Mouse (Mus musculus) erythroblast, embryonic 14.5 days (primary cell): ENCODE measurements around the gene Galnt9. TPM values are rescaled to one million over a fixed set of nuclear protein-coding genes. Genes with fewer than 3 reads are reported as not detected.

ENCODE experiments used
- H3K27me3 ChIP-seq: 2 replicates; pipeline ENCODE4 v1.6.1; 2012; ENCODE audit warnings: inconsistent platforms; ENCODE audit not compliant: control insufficient read depth
- H3K36me3 ChIP-seq: 2 replicates; pipeline ENCODE4 v1.6.1; 2012; ENCODE audit warnings: mild to moderate bottlenecking, inconsistent platforms; ENCODE audit not compliant: control insufficient read depth
- H3K4me1 ChIP-seq: 2 replicates; pipeline ENCODE4 v1.6.1; 2012; ENCODE audit warnings: inconsistent platforms; ENCODE audit not compliant: control insufficient read depth
- H3K4me3 ChIP-seq: replicated peaks from 2 replicates; pipeline ENCODE3; 2012; ENCODE audit warnings: moderate library complexity, mild to moderate bottlenecking, inconsistent platforms
- H3K9me3 ChIP-seq: 2 replicates; pipeline ENCODE4 v1.6.1; 2012; ENCODE audit warnings: low read length, inconsistent platforms, mixed read lengths; ENCODE audit not compliant: control insufficient read depth
- GATA1 ChIP-seq: IDR thresholded peaks from 2 replicates; pipeline ENCODE4 v1.6.1; 2012; ENCODE audit warnings: low read length, inconsistent platforms, mixed read lengths
- TAL1 ChIP-seq: IDR thresholded peaks from 3 replicates; pipeline ENCODE4 v1.6.1; 2012; ENCODE audit warnings: low read length, inconsistent platforms, mixed read lengths
- polyA plus RNA-seq: library from polyadenylated mRNA; stranded (reverse); fragments of >175 nt; gene quantifications from 2 replicates; pipeline ENCODE4 v1.2.3, GENCODE M21; 2012

Galnt9 gene
- polyA plus RNA-seq, 1 experiment = 0.04 TPM

DNA sequence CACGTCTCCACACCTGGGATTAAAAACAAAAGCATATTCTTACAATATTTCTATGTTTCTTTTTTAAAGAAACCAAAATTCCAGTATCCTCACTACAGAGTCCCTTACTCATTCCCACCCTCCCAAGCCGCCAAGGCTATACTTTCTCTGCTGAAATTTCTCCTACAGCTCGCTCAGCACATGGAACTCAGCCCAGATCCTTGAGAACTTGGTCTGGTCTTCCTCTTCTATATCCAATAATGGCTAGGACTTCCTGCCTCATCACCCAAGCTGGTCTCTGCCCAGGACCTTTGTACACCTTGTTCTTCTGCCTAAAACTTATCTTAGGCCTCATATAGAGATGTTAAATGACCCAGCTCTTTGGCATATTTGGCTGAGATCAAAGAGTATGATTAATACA, 37.3 kb upstream of the Galnt9 start:
- Histone ChIP-seq H3K36me3 (no peaks in the 10 kb centered on the region), H3K4me1 (no peaks in the 10 kb centered on the region), H3K27me3 (no peaks in the 10 kb centered on the region), H3K9me3 (no peaks in the 10 kb centered on the region), H3K4me3 (no peak overlapping the region)
- no peak for TF ChIP-seq TAL1
- TF ChIP-seq GATA1 = no peak

DNA sequence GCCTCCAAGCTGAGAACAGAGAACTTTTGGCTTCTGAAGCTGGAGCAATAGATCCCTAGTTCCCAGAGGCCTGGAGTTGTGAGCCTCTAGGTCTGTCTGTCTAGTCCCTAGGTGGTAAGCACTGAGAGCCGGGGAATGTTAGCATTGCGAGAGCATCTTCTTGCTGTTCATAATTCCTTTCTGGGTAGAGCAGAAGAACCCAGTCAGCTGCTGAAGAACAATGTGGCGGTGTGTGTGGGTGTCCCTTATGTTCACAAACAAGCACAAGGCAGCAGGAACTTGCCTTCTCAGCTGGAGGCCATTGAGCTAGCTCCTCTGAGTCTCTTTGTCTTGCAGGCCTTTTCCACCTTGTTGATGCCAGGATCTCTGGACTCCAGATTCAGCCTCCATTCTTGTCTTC, 36.2 kb upstream of the Galnt9 start:
- no peaks in the 10 kb centered on the region for H3K27me3 ChIP-seq
- no peaks in the 10 kb centered on the region for H3K36me3 ChIP-seq
- H3K4me3 ChIP-seq = no peak overlapping the region
- H3K9me3 ChIP-seq = no peaks in the 10 kb centered on the region
- TF ChIP-seq TAL1 (no peak), GATA1 (no peak)
- no peaks in the 10 kb centered on the region for H3K4me1 ChIP-seq

DNA sequence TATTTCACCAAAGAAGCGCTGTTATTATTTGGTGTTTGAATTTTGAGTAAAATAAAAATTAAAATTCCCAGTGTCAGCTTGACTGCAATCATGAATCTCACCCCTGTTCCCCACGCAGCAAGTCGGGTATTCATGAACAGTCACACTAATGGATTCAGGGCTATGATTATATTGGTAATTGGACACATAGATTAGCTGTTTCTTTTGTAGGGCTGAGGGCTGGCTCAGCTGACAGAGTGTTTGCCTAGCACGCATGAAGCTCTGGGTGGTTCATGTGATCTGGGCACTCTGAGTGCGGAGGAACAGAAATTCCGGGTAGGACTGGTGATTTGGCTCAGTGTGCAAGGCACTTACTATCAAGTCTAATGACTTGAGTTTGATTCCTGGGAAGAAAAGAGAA, 33.8 kb upstream of the Galnt9 start:
- TF ChIP-seq TAL1 (no peak), GATA1 (no peak)
- Histone ChIP-seq H3K9me3 (no peaks in the 10 kb centered on the region), H3K4me3 (no peak overlapping the region), H3K27me3 (no peaks in the 10 kb centered on the region), H3K4me1 (no peaks in the 10 kb centered on the region), H3K36me3 (no peaks in the 10 kb centered on the region)

DNA sequence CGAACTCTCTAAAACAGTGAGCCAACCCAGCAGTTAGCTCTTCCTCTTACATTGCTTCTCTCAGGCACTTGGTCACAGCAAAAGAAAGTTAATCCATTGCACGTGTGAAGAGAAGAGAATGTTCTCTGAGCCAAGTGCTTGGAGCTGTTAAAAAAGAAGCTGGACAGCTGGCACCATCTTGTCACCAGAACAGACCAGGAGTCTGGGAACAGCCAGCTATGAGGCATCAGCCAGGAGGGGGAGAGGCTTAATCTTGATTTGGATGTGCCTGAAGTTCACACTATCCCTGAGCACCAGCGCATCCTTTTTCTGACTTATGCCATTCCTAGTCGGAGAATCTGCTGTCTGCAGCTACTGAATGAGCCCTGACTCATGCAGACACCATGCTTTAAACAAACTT, 30.4 kb upstream of the Galnt9 start:
- no peaks in the 10 kb centered on the region for H3K27me3 ChIP-seq
- no peaks in the 10 kb centered on the region for H3K36me3 ChIP-seq
- no peaks in the 10 kb centered on the region for H3K9me3 ChIP-seq
- no peak overlapping the region for H3K4me3 ChIP-seq
- TF ChIP-seq GATA1 (no peak), TAL1 (no peak)
- no peaks in the 10 kb centered on the region for H3K4me1 ChIP-seq

DNA sequence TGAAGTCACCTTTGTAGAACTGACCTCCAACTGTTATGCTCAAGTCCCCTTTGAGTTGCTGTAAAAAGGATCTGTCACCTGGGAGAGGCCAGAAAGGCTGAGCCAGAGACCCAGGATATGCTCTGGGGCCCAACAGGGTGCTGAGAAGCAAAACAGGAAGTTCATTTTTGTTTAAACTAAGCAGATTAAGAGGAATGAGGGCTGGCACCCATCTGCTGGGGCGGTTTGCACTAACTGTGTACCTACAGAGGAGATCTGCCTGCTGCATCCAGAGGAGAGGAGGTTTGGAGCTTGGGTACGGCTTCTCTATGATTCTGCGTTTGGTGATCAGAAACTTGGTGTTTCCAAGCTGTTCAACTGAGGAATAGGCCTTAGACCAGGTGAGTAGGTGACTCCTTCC, 29.5 kb upstream of the Galnt9 start:
- Histone ChIP-seq H3K4me1 (no peaks in the 10 kb centered on the region), H3K36me3 (no peaks in the 10 kb centered on the region), H3K27me3 (no peaks in the 10 kb centered on the region), H3K9me3 (no peaks in the 10 kb centered on the region), H3K4me3 (no peak overlapping the region)
- no peak for TF ChIP-seq TAL1
- TF ChIP-seq GATA1 = no peak

DNA sequence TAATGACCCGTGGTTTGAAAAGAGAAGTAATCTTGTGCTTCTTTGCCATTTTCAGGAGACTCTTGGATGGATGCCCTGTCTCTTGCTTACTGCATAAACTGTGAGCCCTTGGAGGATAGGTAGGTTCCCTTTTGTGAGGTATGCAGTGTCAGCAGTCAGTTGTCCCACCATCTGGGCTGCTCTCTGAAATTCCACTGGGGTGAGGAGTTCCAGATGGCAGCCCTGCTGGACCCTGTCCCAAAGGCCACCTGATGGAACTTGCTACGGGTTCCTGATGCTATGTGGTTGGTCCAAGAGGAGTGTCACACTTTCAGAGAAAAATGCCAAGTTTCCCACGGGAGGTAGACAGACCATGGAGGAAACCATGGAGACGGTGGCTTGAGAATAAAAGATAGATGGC, 27.8 kb upstream of the Galnt9 start:
- no peak overlapping the region for H3K4me3 ChIP-seq
- no peaks in the 10 kb centered on the region for H3K9me3 ChIP-seq
- TF ChIP-seq TAL1 (no peak), GATA1 (no peak)
- no peaks in the 10 kb centered on the region for H3K36me3 ChIP-seq
- H3K4me1 ChIP-seq = no peaks in the 10 kb centered on the region
- no peaks in the 10 kb centered on the region for H3K27me3 ChIP-seq

DNA sequence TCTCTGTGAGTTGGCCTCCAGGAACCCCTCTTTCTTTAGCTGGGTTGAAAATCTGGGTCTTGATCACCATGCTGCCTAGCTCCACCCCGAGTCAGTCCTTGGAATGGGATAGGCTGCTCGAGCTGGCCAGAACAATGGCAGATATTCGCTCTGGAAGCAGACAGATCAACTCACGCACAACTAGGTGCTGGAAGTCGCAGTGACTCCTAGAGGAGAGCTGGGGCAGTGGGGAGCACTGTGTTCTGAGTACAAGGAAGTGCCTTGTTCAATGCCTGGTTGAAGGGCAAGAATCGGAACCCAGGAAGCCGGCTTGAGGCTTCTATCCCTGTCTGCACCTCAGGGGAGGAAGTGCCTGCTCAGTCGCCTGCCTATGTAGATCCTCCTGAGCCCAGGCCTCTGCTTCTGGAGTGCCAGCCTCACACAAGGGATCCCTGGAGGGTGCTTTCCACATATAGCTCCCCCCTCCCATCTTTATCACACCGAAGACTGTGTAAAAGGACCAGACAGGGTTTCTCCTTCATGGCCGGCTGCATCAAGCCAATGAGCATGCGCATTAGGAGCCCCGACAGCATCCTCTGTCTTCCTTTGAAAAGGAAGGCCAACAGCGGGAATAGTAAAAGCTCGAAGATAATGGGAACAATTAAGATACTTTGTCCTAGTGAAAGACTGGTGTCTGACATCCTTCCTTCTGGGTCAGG, 25.9 kb upstream of the Galnt9 start:
- H3K27me3 ChIP-seq = no peaks in the 10 kb centered on the region
- TF ChIP-seq TAL1 (no peak), GATA1 (no peak)
- H3K4me1 ChIP-seq = no peaks in the 10 kb centered on the region
- H3K4me3 ChIP-seq = no peak overlapping the region
- no peaks in the 10 kb centered on the region for H3K36me3 ChIP-seq
- no peaks in the 10 kb centered on the region for H3K9me3 ChIP-seq

DNA sequence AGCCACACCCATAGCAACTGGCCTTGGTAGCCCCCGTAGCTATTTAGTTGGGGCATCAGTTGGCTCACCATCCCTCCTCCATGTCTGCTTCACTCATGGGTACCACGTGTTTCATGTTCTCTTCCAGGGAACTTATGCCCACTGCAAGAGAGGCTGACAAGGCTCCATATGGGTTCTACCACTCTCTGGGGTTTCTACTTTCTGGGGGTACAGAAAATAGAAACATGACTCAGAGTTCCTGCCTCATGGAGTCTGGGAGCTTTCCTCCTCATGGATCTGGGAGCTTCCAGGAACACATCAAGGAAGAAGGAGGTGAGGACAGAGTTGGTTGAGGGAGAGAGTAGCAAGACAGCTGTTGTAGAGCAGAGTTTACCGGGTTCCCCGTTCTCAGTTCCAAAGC, 23.2 kb upstream of the Galnt9 start:
- TF ChIP-seq TAL1 (no peak), GATA1 (no peak)
- H3K27me3 ChIP-seq = no peaks in the 10 kb centered on the region
- H3K9me3 ChIP-seq = no peaks in the 10 kb centered on the region
- H3K36me3 ChIP-seq = no peaks in the 10 kb centered on the region
- no peaks in the 10 kb centered on the region for H3K4me1 ChIP-seq
- no peak overlapping the region for H3K4me3 ChIP-seq

DNA sequence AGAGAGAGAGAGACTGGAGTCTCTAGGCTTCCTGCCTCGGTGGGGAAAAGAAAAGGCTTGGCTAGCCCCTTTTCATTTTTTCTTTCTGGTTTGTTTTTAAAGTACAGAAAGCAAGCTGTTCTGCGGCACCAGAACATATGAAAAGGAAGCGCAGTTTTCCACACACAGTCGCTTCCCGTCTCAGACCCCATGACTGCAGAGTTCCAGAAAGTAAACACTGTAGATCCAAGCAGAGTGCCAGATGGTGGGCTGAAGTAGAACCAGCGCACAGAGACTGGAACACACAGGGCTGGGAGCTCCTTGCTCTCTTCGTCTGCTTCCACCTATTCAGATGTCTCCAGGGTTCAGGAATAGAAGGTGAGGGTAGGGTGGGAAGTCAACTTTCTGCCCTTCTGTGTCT, 22.3 kb upstream of the Galnt9 start:
- no peak for TF ChIP-seq GATA1
- TF ChIP-seq TAL1 = no peak
- Histone ChIP-seq H3K36me3 (no peaks in the 10 kb centered on the region), H3K9me3 (no peaks in the 10 kb centered on the region), H3K27me3 (no peaks in the 10 kb centered on the region), H3K4me1 (no peaks in the 10 kb centered on the region), H3K4me3 (no peak overlapping the region)

DNA sequence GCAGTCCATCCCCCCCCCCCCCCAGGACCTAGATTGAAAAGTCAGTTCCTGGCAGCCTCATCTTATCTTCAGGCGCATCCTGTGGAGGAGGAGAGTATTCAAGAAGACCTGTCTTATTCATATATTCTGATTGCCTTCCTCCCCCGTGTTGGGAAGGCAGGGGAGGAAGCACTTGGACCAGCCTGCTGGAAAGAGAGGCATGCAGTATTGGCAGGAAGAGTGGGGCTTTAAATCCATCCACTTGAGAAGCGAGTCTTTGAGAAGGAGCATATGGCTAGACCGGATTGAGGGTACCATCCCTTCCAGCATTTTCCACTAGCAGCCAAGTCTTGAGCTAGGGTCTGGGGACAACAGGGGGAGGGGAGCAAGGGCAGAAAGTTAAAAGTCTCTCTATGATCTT, 20.9 kb upstream of the Galnt9 start:
- H3K4me1 ChIP-seq = no peaks in the 10 kb centered on the region
- H3K36me3 ChIP-seq = no peaks in the 10 kb centered on the region
- no peaks in the 10 kb centered on the region for H3K27me3 ChIP-seq
- H3K9me3 ChIP-seq = no peaks in the 10 kb centered on the region
- H3K4me3 ChIP-seq = no peak overlapping the region
- TF ChIP-seq GATA1 = no peak
- TF ChIP-seq TAL1 = no peak
